Mouse (Mus musculus) stomach, embryonic 14.5 days (tissue): ENCODE results near the gene Adam15. TPM values are rescaled to one million over a fixed set of nuclear protein-coding genes. Genes with fewer than 3 reads are reported as not detected.

ENCODE experiments used
- ATAC-seq: fragments of 200-750 bp; cut with Nextera tagmentation; 2 replicates; pipeline ENCODE4 v1.8.0; 2017; ENCODE audit warnings: low read depth, moderate TSS enrichment; ENCODE audit not compliant: insufficient number of reproducible peaks, insufficient read depth, low FRiP score
- H3K27ac ChIP-seq: fragments of 300-500 bp; sonication (generic); 2 replicates; pipeline ENCODE4 v1.5.1; 2014; ENCODE audit warnings: mild to moderate bottlenecking, low read length, moderate library complexity, mixed read lengths
- H3K27me3 ChIP-seq: fragments of 300-500 bp; sonication (generic); 2 replicates; pipeline ENCODE4 v1.6.1; 2014; ENCODE audit warnings: low read length, control low read depth, mixed read lengths; ENCODE audit not compliant: control insufficient read depth, insufficient read depth
- H3K36me3 ChIP-seq: fragments of 300-500 bp; sonication (generic); 2 replicates; pipeline ENCODE4 v1.6.1; 2014; ENCODE audit warnings: mild to moderate bottlenecking, control low read depth, low read length, moderate library complexity, mixed read lengths; ENCODE audit not compliant: control insufficient read depth, insufficient read depth
- H3K4me1 ChIP-seq: fragments of 300-500 bp; sonication (generic); 2 replicates; pipeline ENCODE4 v1.6.1; 2014; ENCODE audit warnings: low read length, control low read depth, mixed read lengths; ENCODE audit not compliant: control insufficient read depth, insufficient read depth
- H3K4me2 ChIP-seq: fragments of 300-500 bp; sonication (generic); replicated peaks from 2 replicates; pipeline ENCODE4 v1.6.1; 2014; ENCODE audit warnings: low read depth, low read length, control low read depth
- H3K4me3 ChIP-seq: fragments of 300-500 bp; sonication (generic); 2 replicates; pipeline ENCODE4 v1.5.1; 2014; ENCODE audit warnings: low read depth, low read length, control low read depth
- H3K9ac ChIP-seq: fragments of 300-500 bp; sonication (generic); replicated peaks from 2 replicates; pipeline ENCODE4 v1.6.1; 2014; ENCODE audit warnings: low read depth, mild to moderate bottlenecking, control low read depth, low read length, moderate library complexity, mixed read lengths
- H3K9me3 ChIP-seq: fragments of 300-500 bp; sonication (generic); 2 replicates; pipeline ENCODE4 v1.6.1; 2016; ENCODE audit warnings: low read depth, low read length, control low read depth; ENCODE audit not compliant: control insufficient read depth
- WGBS: fragments of 180-500 bp; shearing (Covaris S2); extraction: QIAGEN DNeasy Blood & Tissue Kit; methylation state at CpG from one replicate; pipeline ENCODE4 v1.1.7; 2014; 5-methylcytosine and 5-hydroxymethylcytosine counted together
- polyA plus RNA-seq: library from polyadenylated mRNA; unstranded; fragments of >200 nt; fragmentation: Nextera tagmentation; extraction: Ambion mirVana; gene quantifications from 2 replicates; pipeline ENCODE4 v1.2.1, GENCODE M21; 2014

The Adam15 gene
- polyA plus RNA-seq, 1 experiment from 2014 or later, result 27.9 TPM

DNA sequence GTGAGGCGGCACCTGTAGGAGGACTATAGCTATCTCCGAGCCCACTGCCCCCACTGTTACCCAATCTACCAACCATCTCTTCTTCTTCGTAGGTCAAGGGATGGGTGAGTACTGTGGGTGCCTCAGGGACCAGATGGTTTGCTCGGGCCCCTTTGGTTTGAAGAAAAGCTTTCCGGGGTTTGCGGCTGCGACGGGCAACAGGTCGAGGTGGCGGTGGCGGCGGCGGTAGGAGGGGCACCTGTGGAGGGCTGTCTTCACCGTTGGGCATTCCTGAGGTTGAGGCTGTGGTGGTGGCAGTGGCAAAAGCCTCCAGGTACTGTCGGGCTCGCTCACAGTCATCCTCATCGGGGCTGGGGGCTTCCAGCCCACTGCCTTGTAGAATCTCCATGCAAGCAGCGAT, 30.9 kb upstream of the Adam15 start:
- Histone ChIP-seq H3K9me3 (no peaks in the 10 kb centered on the region), H3K27ac (no peak overlapping the region), H3K27me3 (no peaks in the 10 kb centered on the region), H3K9ac (no peak overlapping the region), H3K4me2 (no peak overlapping the region), H3K4me3 (no peak overlapping the region), H3K4me1 (peaks cover 25% of the 10 kb centered on the region), H3K36me3 (no peaks in the 10 kb centered on the region; the same call in 1 of the 2 replicates)
- WGBS, result 92% methylated on average over 18 of the region's 18 CpGs
- ATAC-seq, result no peak

- Histone ChIP-seq H3K4me1 (peaks cover 20% of the 10 kb centered on the region), H3K36me3 (no peaks in the 10 kb centered on the region; the same call in 1 of the 2 replicates), H3K9me3 (no peaks in the 10 kb centered on the region), H3K9ac (no peak overlapping the region), H3K27me3 (no peaks in the 10 kb centered on the region), H3K4me2 (no peak overlapping the region), H3K27ac (no peak overlapping the region), H3K4me3 (no peak overlapping the region)
- ATAC-seq, result no peak
- 93% methylated on average over 14 of the region's 14 CpGs for WGBS
Observed at GRCm38 (mm10) chr3:89380291-89380690, 30.5 kb upstream of the Adam15 start.

DNA sequence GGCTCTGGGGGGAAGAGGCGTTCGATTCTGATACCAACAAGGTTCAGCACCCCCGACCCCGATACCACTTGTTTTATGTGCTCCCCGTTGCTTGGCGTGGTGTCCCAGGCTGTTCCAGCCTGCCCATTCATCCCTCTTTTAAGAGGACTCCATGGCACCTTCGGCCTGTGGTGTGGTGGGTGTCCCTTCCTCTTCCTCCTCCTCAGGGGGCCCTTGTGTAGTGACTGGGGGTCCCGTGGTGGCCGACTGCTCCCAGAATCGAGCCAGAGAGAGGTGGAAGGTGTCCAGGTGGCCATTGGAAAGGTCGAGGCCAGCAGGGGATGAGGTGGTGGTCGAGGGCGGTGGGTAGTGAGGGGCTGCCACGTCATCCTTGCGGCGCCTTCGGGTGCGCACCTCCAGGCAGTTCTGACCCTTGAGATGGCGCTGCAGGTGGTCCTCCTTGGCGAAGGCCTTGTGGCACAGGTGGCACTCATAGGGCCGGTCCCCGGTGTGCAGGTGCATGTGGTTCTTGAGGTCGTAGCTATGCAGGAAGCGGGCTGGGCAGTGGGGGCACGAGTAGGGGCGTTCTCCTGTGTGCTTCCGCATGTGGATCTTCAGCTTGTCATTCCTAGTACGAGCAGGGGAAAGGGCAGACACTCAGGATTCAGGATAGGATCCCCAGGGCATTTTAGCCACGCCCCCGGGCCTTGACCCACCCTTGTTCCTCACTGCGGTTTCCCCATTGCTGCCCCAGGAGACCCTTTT, 29.8 kb upstream of the Adam15 start:
- no peak for ATAC-seq
- Histone ChIP-seq H3K36me3 (no peaks in the 10 kb centered on the region; the same call in 1 of the 2 replicates), H3K4me2 (no peak overlapping the region), H3K9ac (no peak overlapping the region), H3K27ac (peak overlapping the region; percentile 66; the same call in 1 of the 2 replicates), H3K27me3 (no peaks in the 10 kb centered on the region), H3K4me3 (no peak overlapping the region), H3K9me3 (no peaks in the 10 kb centered on the region), H3K4me1 (peaks cover 13% of the 10 kb centered on the region)
- 86% methylated on average over 31 of the region's 31 CpGs for WGBS

DNA sequence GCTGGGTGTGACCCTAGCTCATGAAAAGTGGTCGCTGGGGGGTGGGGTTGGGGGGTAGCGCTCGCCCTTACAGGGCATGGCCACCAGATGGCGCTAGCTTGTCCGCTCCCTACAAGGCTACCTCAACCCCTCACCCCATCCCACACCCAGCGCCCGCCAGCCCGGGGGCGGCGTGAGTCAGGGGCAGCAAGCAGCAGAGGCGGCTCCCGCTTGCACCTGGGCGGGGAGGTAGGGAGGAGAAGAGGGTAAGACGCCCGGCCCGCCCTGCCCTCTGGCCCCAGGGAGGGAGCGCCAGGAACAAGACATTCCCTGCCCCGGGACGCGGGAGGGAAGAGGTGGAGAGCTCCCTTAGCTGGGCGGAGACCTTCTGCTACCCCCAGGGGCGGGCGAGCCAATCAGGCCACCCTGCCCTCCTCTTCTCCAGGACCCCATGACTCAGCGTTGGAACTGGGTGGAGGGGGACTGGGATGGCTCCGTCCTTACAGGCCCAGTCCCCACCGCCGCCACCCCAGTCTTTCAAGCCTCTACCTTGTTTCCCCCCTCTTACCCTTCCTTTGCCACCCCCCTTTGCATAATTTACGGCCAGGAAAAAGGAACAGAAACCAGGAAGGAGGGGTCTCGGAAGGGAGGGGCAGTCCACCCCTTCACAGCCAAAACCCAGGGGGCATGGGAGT, 28.7 kb upstream of the Adam15 start:
- peak; percentile 90 for ATAC-seq
- Histone ChIP-seq H3K9ac (peak overlapping the region; percentile 33; the same call in 1 of the 2 replicates), H3K4me3 (peak overlapping the region; percentile 43), H3K9me3 (no peaks in the 10 kb centered on the region), H3K4me1 (peaks cover 12% of the 10 kb centered on the region), H3K27ac (peak overlapping the region; percentile 66; the same call in 1 of the 2 replicates), H3K36me3 (no peaks in the 10 kb centered on the region; the same call in 1 of the 2 replicates), H3K27me3 (no peaks in the 10 kb centered on the region), H3K4me2 (peak overlapping the region; percentile 58)
- 1% methylated on average over 29 of the region's 29 CpGs for WGBS

GRCm38 (mm10) chr3:89377831-89378230, 28.0 kb upstream of the Adam15 start:
- Histone ChIP-seq H3K27ac (no peak overlapping the region), H3K27me3 (no peaks in the 10 kb centered on the region), H3K4me2 (peak overlapping the region; percentile 58), H3K9ac (peak overlapping the region; percentile 33; the same call in 1 of the 2 replicates), H3K4me3 (peak overlapping the region; percentile 43; the same call in 1 of the 2 replicates), H3K36me3 (no peaks in the 10 kb centered on the region; the same call in 1 of the 2 replicates), H3K9me3 (no peaks in the 10 kb centered on the region), H3K4me1 (peaks cover 12% of the 10 kb centered on the region)
- ATAC-seq, result no peak
- 72% methylated on average over 4 of the region's 4 CpGs for WGBS

- H3K9me3 ChIP-seq, result no peaks in the 10 kb centered on the region
- no peak overlapping the region for H3K27ac ChIP-seq
- H3K36me3 ChIP-seq, result no peaks in the 10 kb centered on the region
- no peak for ATAC-seq
- H3K27me3 ChIP-seq, result no peaks in the 10 kb centered on the region
- H3K4me1 ChIP-seq, result peaks cover 10% of the 10 kb centered on the region
- no peak overlapping the region for H3K4me2 ChIP-seq
- no peak overlapping the region for H3K9ac ChIP-seq
- no peak overlapping the region for H3K4me3 ChIP-seq
- WGBS, result 31% methylated on average over 5 of the region's 5 CpGs
Observed at GRCm38 (mm10) chr3:89373581-89374231, 23.9 kb upstream of the Adam15 start.

- no peak overlapping the region for H3K4me2 ChIP-seq
- H3K9me3 ChIP-seq, result no peaks in the 10 kb centered on the region
- ATAC-seq, result no peak
- H3K9ac ChIP-seq, result no peak overlapping the region
- no peaks in the 10 kb centered on the region for H3K27me3 ChIP-seq
- no peaks in the 10 kb centered on the region for H3K36me3 ChIP-seq
- no peak overlapping the region for H3K27ac ChIP-seq
- no peak overlapping the region for H3K4me3 ChIP-seq
- WGBS, result 59% methylated on average over 11 of the region's 11 CpGs
- H3K4me1 ChIP-seq, result 0 out of 2 replicates have a peak, but pooled peaks cover 4% of the 10 kb centered on the region
Observed at GRCm38 (mm10) chr3:89367338-89367737, 17.5 kb upstream of the Adam15 start.
